18 mouse cellular contexts compared by ENCODE assay signal in the genomic region with DNA sequence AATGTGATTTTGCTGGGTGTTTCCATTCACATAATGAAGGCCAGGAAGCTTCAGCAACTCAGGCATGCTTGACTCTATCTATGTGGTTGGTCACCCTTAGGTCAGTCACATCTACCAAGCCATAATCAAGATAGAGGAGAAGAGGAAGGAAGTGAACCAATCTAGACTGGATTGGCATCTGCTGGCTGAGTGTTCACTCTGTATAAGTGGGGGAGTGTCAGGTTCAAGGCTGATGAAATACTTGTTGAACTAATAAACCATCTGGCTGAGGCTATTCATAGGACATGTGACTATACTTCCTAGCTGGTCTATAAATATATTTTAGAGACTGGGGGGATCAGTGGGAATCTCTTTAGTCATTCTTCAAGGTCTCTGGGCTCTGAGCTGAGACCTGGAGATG.
"Had no signal": no experiment of that assay in that cellular context is flagged by ENCODE, and none has a peak within 500 bp of the region (broad histone marks: within the 10 kb centered on the region; RNA-seq: fewer than 3 reads in every experiment).

No protein-coding gene starts in this region.

- H3K4me2 ChIP-seq: lung, embryonic 15.5 days; midbrain, embryonic 12.5 days; neural tube, embryonic 13.5 days; neural tube, embryonic 15.5 days had no signal

- H3K27ac ChIP-seq: liver, embryonic 14.5 days; lung, embryonic 15.5 days; midbrain, embryonic 10.5 days; midbrain, embryonic 12.5 days; neural tube, embryonic 13.5 days; neural tube, embryonic 15.5 days had no signal

- ATAC-seq: midbrain, embryonic 16.5 days had no signal

- H3K36me3 ChIP-seq: lung, embryonic 15.5 days; midbrain, embryonic 10.5 days; midbrain, embryonic 12.5 days; neural tube, embryonic 13.5 days; neural tube, embryonic 15.5 days had no signal

- H3K4me1 ChIP-seq: midbrain, embryonic 12.5 days; neural tube, embryonic 13.5 days had no signal

- H3K27me3 ChIP-seq: lung, embryonic 15.5 days; midbrain, embryonic 12.5 days; neural tube, embryonic 13.5 days; neural tube, embryonic 15.5 days had no signal

- H3K9me3 ChIP-seq: lung, embryonic 15.5 days; midbrain, embryonic 10.5 days; midbrain, embryonic 12.5 days; neural tube, embryonic 13.5 days; neural tube, embryonic 15.5 days had no signal

- H3K4me3 ChIP-seq: lung, embryonic 15.5 days; midbrain, embryonic 10.5 days; midbrain, embryonic 12.5 days; myocyte; neural tube, embryonic 13.5 days; neural tube, embryonic 15.5 days had no signal

- H3K9ac ChIP-seq: liver, embryonic 14.5 days; lung, embryonic 15.5 days; midbrain, embryonic 12.5 days; neural tube, embryonic 13.5 days; neural tube, embryonic 15.5 days had no signal

- DNase-seq: lung, postnatal 14 days; midbrain, embryonic 14.5 days; retina, postnatal 1 day; right cerebral cortex, adult 18-20 months; right cerebral cortex, postnatal 25 days; right cerebral cortex, postnatal 4 days; spleen, adult 18-20 months; thymus, adult 18-20 months; thymus, postnatal 14 days; thymus, postnatal 36 days had no signal
